Mouse (Mus musculus) cerebellum, adult 11 months (tissue): ENCODE data around the gene Olfr859.
"Not testable (repeated sequence)": the region's sequence is repeated elsewhere in the genome, so short reads cannot be mapped to it uniquely, and the experiment has no call there.

ENCODE experiments used
- DNase-seq: peaks from one replicate; pipeline ENCODE4 v3.0.0; 2022

The Olfr859 gene

DNA sequence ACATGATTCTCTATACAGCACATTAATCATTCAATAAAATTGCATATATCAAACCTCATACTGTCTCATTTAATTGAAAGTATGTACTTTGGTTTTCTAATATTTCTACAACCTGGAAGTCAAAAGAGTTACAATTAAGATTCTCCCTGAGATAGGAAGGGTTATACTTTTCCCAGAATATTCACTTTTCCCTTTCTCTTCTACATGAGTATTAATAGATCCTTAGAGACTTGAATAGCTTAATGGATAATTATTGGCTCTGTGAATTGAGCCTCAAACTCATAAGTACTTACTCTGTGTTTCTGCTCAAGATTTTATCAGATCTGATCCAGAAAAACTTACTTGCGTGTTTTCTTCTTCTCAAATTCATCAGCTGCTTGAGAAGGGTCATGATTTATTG, at the start of gene Olfr859:
TSS of gene Olfr859 (plus strand) at position 301 of the 400 bp plus-strand sequence.
- not testable (repeated sequence) for DNase-seq

DNA sequence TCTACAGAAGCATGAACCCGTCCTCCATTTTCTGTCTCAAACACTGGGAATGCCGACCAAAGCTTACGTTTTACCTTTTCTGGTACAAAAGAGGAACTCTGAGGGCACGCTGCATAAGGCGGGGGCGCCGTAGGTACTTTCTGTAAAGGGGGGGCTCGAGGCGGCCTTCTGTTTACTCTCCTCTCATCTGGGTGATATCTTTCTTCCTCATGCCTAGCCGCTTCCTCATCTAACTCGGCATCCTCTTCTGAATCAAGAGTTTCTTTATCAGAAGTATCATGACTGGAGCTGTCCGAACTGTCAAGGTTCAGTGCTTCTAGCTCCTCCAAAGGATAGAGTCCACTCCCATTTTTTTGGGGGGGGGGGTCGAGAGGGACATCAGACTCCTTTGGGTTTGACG, 35.6 kb upstream of the Olfr859 start:
- no peak for DNase-seq

GRCm38 (mm10) chr9:19769701-19770100, 35.0 kb upstream of the Olfr859 start:
- no peak for DNase-seq

DNA sequence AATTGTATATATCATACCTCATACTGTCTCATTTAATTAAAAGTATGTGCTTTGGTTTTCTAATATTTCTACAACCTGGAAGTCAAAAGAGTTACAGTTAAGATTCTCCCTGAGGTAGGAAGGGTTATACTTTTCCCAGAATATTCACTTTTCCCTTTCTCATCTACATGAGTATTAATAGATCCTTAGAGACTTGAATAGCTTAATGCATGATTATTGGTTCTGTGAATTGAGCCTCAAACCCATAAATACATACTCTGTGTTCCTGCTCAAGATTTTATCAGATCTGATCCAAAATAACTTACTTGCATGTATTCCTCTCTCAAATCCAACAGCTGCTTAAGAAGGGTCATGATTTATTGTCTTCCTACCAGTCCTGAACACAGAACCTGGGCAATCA, 24.7 kb upstream of the Olfr859 start, which contains the start of gene Olfr58:
TSS of gene Olfr58 (plus strand) at position 301 of the 400 bp plus-strand sequence.
- DNase-seq, result no peak

GRCm38 (mm10) chr9:19803000-19803399, 1.7 kb upstream of the Olfr859 start:
- DNase-seq, result no peak

DNA sequence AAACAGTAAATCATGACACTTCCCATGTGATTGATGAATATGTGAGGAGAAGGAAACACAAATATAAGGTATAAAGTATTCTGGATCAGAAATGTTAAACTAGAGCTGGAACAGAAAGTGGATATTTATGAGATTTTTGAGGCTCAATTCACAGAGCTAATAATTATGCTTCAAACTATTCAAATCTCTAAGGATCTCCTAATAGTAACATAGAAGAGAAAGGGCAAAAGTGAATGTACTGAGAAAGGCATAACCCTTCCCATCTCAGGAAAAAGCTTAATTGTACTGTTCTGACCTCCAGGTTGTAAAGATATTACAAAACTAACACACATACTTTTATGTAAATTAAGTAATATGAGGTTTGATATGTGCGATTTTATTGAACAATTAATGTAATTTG, 44.9 kb downstream of the Olfr859 start, which contains the start of gene Olfr860:
TSS of gene Olfr860 (minus strand) at position 101 of the 400 bp plus-strand sequence.
- no peak for DNase-seq
